Mouse (Mus musculus) bone marrow, adult 2 months (tissue): Measurements from ENCODE around the gene Plau.

ENCODE experiments used
- CTCF ChIP-seq: fragments of 200-500 bp; IDR thresholded peaks from 2 replicates; pipeline ENCODE4 v1.5.1; 2011; ENCODE audit warnings: low read length, control low read depth; ENCODE audit not compliant: control insufficient read depth, insufficient read depth
- POLR2A ChIP-seq: fragments of 200-500 bp; IDR thresholded peaks from 2 replicates; pipeline ENCODE4 v1.6.1; 2011; ENCODE audit warnings: low read depth, mild to moderate bottlenecking, control low read depth, low read length, borderline replicate concordance; ENCODE audit not compliant: control insufficient read depth

DNA sequence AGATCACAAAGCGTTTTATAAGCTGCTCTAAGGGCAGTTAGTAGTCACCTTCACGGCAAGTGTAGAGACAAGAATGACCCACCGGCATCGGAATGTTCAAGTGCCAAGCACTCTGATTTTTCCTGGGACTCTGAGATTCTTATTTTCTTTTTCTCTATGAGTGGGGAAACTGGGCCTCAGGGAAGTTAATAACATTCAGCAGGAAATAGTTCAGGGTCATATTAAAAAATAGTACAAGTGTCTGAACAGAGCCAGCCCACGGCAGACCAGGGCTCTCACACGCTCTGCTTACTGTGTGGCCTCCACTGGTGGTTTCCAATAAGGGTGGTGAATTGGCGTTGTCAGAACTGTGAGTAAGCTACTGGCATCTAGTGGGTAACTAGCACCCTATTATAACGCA is 29.1 kb downstream of the Plau start:
- no peak for TF ChIP-seq CTCF
- no peak for TF ChIP-seq POLR2A
